Mouse (Mus musculus): ENCODE data around the gene Prss29.

The Prss29 gene

GRCm38 (mm10) chr17:25361291-25361690 lies 42.8 kb downstream of the Prss29 start:
- no peak for DNase-seq

DNA sequence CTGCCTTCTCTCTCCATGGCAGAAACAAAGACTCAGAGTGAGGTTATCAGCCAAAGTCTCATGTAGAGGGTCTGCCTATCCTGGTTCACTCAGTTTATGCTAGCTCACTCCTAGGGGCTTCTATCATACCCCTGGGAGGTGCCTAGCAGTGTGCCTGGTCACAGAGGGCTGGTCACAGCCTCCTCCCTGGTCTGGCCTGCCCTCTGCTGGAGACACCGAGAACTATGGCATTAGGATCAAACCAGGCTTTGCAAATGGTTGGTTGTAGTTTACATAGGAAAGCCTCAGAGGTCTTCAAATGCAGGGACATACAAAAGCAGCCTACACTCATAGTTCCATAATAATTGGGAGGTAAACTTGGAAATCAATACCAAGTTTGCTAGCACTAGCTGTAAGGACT lies 45.3 kb downstream of the Prss29 start:
- DNase-seq, result peak; percentile 19 to 39

DNA sequence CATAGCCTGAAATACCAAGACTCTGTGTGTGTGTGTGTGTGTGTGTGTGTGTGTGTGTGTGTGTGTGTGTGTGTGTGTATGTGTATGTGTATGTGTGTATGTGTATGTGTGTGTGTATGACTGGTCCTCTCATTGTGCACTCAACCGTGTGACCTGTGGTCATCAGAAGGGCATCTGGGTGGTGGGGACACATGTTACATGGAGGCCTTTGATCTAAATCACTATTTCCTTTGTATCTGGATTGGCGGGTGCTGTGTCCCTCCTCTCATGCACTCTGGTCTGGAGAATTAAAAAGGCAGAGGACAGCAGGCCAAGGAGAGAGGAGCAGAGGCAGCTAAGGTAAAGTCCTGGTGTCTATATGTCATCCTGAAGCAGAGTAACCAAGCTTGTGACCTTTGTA lies 47.6 kb downstream of the Prss29 start, which contains the start of gene Tpsb2:
Gene Tpsb2 (plus strand): TSS at position 301 of the 400 bp plus-strand sequence.
- DNase-seq, result no peak

DNA sequence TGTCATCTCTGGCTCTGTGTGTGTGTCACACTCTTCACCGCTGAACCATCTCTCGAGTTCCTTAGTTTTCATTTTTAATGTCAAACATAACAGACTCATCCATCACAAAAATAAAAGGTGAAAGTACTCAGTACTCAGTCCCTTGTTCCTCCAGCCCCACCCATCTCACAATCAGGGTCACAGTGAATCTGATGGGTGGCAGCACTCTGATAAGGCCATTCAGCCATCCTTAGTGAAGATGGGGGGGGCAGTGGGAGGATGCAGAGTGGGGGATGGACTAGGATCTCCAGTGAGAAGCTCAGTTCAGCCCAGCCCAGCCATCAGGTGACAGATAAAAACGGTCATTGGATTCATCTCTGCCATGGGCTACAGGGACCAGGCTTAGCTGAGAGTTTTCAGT lies 50.5 kb downstream of the Prss29 start, which contains the start of gene Tpsg1:
Gene Tpsg1 (plus strand): TSS at position 301 of the 400 bp plus-strand sequence.
- no peak for DNase-seq
